Mouse (Mus musculus): ENCODE data around the gene Angpt4.

- no peak for TF ChIP-seq CTCF (IDR thresholded peaks at IDR 0.05; ENCODE audit: insufficient read depth, low read depth, low read length)
- TF ChIP-seq POLR2A (IDR thresholded peaks at IDR 0.05; ENCODE audit: insufficient read depth, low read depth, low read length): no peak
Measured at GRCm38 (mm10) chr2:151980355-151980693, 69.3 kb downstream of the Angpt4 start.

Measured in olfactory bulb, adult 2 months (tissue).